Mouse (Mus musculus) mature B cell (primary cell): ENCODE measurements around the gene Mrtfa.

ENCODE experiments used
- in situ Hi-C: fragments of 300-500 bp; cut with MboI; formaldehyde crosslinking; loops from 2 replicates; pipeline ENCODE4 v1.14.3; 2019

The Mrtfa gene

DNA sequence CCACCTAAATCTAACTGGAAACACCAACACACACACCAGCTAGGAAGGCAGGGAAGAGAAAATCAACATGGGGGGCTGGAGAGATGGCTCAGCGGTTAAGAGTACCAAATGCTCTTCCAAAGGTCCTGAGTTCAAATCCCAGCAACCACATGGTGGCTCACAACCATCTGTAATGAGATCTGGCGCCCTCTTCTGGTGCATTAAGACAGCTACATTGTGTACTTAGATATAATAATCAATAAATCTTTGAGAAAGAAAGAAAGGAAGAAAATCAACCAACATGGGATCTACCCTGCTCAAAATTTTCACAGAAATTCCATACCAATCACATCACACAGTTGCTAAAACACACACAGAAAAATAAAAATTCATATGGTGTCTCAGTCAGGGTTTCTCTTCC is 34.1 kb downstream of the Mrtfa start:
- in situ Hi-C loops = no loop called here

DNA sequence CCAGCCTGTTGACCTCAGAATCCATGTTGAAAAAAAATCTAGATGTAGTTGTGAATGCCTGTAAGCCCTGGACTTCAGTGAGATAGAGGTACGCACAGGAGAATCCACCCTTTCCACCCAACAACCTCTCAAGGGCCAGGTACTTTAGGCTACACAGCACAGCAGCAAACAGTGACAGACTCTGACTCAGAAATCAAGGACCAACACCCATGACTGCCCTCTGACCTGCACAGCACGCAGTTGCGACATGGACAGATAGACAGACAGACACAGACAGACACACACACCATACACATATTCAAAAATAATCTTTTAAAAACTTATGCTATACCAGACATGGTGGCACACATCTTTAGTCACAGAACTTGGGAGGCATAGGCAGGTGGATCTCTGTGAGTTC is 34.7 kb downstream of the Mrtfa start:
- in situ Hi-C loops = no loop called here

DNA sequence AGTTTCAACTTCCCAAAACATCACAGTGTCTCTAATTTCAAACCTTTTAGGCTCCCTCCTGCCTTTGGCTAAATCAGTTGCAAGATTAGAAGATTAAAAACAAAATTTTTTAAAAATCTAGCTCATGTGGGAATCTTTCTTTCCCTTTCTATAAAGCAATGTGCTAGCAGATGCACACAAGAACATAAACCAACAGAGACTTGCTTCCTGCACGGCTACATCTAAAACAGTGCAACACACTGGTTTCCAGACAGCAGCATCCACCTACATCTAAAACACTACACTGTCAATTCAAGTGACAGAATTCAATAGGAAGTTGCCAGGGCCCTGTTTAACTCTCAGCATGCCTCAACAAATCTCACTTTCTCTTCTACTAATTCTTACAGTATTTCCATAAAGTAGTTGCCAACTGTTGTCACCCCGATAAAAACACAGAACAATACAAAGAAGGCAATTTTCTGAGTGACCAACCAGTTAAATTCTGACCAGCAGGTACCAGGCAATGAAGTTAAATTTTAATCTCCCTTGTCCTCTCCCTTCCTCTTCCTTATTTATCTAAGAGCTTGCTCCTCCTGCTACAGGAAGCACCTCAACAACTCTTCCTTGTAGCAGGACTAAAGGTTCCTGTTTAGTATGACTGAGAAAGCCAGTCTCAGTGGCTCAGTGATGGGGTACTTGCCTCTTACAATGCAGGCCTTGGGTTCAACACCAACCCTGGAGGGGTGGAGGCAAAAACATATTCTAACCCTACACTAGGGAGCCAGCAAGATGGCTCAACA is 35.5 kb downstream of the Mrtfa start:
- in situ Hi-C loops = no loop called here

DNA sequence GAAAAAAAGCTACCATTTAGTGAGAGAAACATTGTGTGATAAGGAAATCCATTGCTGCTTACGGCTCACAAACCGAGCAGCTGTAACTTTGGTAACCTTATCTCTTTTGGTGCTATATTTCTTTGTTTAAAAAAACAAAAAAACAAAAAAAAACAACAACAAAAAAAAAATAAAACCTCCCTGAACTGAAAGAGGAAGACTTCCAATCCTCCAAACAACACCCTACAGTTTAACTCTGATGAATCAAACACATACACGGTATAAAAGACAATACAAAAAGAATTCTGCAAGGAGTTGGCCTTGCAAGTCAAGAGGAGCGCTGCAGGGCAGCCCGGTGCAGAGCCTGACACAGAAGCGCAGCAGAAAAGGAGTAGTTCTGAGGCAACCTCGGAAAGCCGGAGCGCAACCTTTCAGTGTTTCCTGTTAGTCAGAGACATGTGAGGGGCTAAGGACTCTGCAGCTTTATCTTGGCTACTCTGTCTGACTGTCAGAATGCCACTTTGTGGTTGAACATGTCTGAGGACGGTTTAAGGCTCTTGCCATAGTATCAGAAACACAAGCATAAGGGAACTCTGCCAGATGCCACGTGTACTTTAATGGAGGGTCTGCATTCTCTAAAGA is 48.5 kb downstream of the Mrtfa start:
- in situ Hi-C loops = no loop called here

DNA sequence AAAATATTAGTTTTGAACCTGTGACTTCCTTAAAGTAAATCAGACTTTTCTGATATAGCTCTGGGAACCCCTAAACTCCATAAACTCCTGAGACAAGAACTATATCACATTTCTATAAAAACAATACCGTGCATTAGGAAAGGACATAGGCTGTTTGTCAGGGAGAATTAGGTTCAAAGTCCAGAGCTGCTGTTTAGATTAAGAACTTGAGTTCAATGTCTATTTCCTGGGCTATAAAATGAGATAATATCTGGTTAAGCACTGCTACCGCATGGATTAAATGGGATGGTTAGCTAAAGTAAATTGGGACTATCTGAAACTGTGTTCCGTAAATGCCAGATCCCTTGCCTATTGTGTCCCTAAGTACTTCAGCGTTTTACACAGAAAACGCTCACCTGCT is 50.6 kb downstream of the Mrtfa start:
- in situ Hi-C loops = no loop called here

DNA sequence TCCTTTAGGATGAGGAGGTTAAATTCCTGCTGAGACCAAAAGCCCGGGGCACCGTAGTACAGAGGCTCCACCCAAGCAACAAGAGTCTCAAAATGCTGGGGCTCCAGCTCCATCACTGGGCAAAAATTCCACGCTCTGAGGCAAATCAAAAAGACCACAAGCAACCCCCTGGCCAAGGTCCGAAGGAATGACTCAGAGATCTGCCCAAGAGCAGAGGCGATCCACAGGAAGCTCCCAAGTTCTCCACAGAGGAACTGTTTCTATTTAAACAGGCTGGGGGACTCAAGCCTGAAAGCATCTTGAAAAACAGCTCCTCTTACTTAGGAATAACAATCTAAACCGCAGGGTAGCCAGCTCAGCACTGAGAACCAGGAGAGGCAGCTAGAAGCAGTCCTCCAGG is 53.3 kb downstream of the Mrtfa start:
- in situ Hi-C loops = no loop called here

DNA sequence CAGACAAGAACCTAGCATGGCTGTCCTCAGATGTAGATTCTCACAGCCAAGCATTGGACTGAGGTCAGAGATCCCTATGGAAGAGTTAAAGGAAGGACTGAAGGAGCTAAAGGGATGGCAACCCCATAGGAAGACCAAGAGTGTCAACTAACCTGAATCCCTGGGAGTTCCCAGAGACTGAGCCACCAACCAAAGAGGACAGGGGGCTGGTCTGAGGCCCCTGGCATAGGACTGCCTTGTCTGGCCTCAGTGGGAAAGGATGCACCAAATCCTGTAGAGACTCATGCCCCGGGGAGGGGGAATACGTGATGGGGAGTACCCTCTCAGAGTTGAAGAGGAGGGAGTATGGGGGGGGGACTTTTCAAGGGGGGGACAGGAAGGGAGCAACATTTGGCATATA is 56.8 kb downstream of the Mrtfa start:
- in situ Hi-C loops = no loop called here

DNA sequence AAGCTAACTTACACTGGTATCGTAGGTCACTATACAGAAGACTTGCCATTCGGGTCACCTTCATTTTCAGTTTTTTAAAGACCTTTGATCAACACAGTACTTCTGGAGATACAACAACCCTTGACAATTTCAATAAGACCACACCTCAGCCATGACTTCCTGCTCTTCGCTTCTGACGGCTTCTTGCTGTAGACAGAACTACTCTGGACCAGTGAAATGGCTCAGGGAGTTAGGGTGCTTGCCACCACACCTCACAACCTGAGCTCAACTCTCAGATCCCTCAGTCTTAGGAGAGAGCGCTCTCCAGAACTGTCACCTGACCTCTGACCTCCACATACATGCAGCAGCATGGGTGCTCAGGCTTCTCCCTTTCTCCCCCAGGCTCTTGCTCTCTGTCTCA is 59.4 kb downstream of the Mrtfa start:
- in situ Hi-C loops = no loop called here

DNA sequence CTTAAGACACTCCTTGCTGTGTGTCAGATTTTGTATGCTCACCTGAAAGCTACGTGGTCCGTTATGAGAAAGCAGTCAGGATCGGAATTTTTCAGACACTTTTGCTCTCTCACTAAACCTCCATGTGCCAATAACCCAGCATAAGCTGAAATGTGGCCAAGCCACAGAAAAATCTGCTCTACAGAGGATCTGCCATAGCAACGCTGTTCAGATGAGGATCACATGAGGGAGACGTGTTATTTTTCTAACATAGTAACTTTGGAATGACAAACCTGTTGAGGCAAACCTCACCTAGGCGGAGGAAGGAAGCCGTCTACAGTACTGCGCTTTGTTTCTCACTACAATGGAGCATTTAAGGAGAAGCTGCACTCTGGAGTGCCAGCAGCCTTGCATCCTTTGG is 60.6 kb downstream of the Mrtfa start:
- in situ Hi-C loops = no loop called here

DNA sequence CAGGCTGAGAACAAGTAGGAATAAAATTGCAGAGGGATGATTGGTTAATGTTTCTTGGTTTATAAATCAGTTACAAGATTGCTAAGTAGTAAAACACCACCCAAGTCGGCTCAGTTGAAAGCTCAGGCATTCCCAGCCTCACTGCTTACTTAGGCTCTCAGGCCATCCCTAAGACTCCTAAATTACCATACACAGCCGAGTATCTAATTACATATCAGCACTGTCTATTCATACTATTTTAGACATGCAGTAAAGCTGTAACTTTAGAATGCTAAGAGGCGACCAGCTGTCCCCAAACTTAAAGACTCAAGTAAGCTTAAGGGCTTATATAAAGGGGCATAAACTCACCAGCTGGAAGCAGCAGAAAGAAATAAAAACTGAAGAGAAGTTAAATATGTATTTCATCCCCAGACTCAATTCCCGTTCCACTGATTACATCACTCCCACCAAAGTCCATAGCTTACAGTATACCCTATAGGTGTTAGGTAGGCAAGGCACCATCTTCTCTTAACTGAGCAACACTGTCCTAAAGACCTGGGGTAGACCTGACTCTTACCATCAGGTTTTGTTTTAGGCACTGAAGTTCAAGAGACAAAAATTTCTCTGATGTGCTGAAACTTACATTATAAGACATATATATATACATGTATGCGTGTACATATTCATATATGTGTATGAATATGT is 62.3 kb downstream of the Mrtfa start:
- in situ Hi-C loops = no loop called here

DNA sequence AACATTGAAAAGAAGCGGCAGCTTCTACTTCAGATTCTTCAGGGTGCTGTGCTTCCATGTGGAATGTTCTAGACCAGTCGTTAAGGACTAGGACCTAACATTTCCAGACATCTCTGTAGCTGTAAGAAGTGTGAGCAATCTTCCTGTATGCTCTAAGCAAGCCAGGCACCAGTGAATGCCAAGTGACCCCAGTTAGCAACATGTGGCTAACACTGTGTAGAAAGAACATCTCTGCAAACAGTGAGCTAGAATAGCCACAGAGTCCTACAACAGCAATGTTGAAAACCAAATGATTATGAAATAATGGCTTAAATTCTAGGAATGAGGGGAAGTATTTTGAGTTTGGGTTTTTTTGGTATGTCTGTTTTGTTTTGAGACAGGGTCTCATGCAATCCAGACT is 66.3 kb downstream of the Mrtfa start:
- in situ Hi-C loops = no loop called here

DNA sequence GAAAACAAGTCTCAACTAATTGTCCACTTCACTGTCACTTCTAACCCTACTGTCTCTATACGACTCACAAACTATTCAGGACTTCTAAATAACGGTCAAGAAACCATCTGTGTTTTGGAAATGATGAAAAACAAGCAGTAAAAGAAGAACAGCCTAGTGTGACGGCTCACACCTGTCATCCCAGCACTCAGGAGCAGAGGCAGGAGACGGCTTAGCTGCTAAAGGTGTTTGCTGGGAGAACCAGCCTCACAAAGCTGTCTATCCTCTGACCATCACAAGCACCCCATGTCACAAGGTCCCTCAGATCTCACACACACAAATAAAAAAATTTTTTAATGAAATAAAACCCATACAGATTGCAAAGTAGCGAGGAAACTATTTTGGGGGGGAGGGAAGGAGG is 67.4 kb downstream of the Mrtfa start:
- in situ Hi-C loops = no loop called here

DNA sequence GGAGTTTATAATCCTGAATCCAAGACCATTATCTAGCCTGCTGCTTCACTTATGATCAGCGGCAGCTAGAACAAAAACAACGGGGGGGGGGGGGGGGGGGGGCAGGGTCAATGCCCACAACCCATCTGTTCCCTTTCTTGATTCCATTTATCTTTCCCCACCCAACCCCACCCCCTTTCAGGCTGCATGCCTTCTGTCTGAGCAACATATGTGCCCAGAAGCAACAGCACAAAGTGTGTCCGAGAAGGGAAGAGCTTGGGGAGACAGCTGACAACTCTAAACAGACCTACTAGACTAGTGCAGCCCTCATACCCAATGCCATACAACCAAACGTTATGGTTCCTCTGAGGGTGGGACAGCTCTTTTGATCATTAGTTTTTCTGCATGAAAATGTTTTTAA is 68.0 kb downstream of the Mrtfa start:
- in situ Hi-C loops = no loop called here

DNA sequence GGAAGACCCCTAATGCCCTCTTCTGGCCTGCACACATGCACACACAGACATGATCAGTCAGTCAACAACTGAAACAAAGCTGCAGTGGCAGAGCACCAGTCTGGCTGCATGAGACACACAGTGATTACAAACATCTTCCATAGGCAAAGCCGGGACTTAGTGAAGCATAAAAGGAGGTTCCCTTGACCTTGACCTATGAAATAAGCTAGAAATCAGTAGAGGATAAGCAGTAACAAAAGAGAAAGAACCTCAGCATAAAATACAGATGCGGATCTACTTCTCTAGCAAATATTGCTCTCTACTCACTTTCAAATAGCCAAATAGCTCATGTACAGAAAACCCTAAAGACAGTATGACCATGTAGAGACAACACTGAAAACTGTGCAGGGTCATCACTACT is 68.5 kb downstream of the Mrtfa start:
- in situ Hi-C loops = no loop called here

DNA sequence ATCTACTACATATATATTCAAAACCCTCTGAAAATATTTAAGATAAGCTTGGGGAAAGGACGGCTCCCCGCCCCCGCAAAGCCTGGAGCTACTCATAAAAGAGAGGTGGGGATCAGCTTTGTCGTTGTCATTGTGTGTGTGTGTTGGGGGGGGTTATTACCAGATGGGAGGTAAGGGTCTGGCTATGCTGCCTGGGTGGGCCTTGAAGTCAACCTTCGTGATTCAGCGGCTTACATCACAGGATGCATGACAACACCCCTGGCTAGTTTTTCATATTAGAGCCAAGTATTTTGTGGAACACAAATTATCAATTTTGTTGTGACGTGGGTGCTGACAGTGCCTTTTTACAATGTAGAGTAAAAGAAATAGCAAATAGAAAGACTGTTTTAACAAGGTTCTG is 69.6 kb downstream of the Mrtfa start:
- in situ Hi-C loops = no loop called here

DNA sequence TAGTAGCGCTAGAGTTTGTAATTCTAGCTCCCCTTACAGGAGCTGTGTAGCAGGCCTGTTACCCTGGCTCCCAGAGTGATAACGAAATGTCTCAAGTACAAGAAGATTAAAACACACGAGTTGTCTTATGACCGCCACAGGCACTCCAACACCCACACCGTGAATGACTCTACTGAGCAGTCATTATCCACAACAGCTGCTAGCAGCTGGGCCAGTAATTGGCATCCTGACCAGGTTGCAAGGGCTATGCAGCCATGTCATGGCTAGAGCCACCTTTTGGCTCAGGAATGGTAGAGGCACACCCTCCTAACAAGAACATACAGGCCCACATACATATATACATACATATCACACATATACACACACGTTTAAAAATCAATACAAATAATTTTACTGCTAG is 70.4 kb downstream of the Mrtfa start:
- in situ Hi-C loops = no loop called here

DNA sequence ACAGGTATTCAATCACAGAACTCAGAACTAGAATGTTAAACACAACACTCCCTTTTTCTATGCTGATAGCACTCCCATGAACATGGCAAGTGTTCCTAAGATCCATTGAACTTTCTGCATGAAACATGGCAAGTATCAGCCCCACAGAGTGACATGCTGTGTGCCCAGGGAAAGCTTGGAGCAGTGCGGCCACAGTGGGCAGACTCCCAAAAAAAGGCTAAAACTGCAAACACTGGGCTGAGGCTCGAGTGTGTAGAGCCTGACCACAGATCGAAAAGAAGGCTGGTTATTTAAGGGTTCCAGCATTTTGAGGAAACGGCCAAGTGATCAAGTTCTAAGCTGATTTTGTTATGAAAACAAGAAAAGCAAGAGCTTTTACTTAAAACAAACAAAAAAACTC is 72.3 kb downstream of the Mrtfa start:
- in situ Hi-C loops = no loop called here

DNA sequence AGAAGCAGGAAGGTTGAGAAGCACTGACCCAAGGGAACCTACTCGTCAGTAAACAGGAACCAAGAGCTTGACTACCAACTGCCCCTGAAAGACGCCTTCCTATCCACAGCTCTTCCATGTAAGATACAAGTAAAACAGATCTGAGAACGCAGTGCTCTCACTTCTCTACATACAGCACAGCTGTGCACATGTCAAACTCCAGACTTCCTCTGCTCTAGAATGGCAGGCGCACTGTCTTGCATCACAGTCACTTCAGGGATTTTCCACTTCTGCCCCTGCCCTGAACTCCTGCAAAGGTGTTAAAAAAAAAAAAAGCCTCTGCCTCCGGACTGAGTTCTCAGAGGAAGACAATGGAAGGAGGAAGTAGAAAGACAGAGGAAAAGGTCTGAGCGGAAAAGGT is 78.0 kb downstream of the Mrtfa start:
- in situ Hi-C loops = no loop called here

DNA sequence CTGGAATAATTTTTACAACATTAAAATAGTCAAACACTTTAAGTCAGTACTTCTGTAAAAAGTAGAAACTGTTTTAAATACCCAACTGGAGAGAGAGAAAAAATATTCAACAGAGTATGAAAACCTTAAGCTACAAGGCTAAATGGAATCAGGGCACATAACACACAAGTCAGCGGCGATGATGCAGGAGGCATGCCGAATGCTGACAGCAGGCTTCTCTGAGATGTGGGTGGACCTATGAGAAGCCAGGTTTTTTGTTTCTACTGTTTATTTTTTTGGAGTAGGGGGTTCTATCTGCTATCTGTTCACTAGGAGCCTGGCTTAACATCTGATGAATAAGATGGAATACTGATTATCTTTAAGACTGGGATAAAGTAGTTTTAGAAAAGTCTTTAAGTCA is 80.2 kb downstream of the Mrtfa start:
- in situ Hi-C loops = no loop called here

DNA sequence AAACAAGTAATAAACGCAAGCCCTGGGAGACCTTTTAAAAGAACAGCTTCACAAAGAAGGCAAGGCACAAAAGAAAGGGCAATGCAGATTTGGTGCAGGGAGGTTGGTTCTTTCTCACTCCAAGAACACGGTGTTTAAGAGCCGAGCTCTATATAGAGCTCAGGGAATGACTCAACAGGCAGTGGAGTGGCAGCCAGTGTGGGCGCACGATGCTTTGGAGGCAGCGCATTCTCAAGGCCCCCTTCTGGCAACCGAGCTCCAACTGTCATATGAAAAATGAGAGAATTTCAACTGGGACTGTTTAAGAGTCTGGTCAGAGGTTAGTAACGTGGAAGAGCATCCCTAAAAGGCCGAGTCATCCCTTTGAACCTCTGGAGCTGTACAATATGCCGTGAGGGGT is 84.6 kb downstream of the Mrtfa start:
- in situ Hi-C loops = no loop called here

DNA sequence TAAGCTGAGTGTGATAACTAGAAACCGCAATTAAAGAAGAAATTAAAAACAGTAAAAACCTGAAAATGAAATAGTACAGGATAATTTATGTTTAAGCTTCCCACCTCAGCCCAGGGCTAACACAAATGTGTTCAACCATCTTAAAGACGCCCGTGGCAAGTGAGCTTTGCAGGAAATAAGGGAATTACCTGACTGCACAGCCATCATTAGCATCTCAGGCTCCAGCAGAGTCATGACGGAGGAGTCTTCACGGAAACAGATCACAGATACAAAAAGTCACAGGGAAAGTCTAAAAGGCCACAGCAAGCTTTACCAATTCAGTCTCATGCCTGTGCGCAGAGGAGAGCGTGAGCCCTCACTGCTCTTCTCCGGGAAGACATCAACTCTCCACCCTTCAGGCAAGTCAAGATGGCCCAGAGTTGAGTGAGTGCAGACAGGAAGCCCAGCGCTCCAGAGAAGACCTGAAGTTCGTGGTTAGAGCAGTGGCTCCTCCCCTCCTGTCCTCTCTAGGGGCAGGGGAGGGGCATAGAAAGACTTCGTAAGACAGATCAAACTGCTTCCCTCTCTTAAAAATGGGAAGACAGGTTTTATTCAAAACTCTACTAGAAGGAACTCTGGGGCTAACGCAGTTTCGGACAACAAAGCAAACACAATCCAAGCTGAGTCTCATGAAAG is 85.8 kb downstream of the Mrtfa start:
- in situ Hi-C loops = no loop called here

DNA sequence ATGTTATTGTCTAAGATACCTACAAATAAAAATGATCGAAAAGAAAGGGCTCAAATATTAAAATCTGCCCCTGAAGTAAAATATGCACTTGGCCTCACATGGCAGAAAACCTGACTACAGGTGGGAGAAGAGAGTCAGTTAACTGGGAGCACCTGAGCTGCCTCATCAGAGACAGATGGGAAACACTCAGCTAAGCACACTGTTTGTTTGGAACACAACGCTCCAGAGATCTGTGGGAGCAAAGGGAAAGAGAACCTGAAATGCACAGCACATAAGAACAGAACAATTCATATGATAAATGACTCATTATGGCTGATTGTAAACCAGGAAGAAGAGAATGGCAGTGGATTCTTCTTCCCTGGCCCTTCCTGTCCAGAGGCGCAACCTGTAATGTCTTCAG is 87.1 kb downstream of the Mrtfa start:
- in situ Hi-C loops = no loop called here
